Mouse (Mus musculus): ENCODE results near the gene Mcpt2. TPM values are rescaled to one million over a fixed set of nuclear protein-coding genes. Genes with fewer than 3 reads are reported as not detected.

Gene Mcpt2
- polyA plus RNA-seq, 1 experiment from 2014 or later = not detected

- WGBS = 84% methylated on average over 3 of the region's 3 CpGs
- no peak overlapping the region for H3K27ac ChIP-seq
- no peak overlapping the region for H3K4me3 ChIP-seq (replicated peaks)
- no peak for ATAC-seq
- H3K27me3 ChIP-seq = no peaks in the 10 kb centered on the region
- H3K9ac ChIP-seq (replicated peaks) = no peak overlapping the region
- H3K36me3 ChIP-seq = no peaks in the 10 kb centered on the region
- no peaks in the 10 kb centered on the region for H3K9me3 ChIP-seq
- no peaks in the 10 kb centered on the region for H3K4me1 ChIP-seq (replicated peaks)
- H3K4me2 ChIP-seq (replicated peaks) = no peak overlapping the region
These were observed 44.9 kb downstream of the Mcpt2 start for GRCm38 (mm10) chr14:56086711-56087110.

- 79% methylated on average over 2 of the region's 2 CpGs for WGBS
These were observed 51.5 kb downstream of the Mcpt2 start for GRCm38 (mm10) chr14:56093353-56093752.

More at GRCm38 (mm10) chr14:56093353-56093752, 51.5 kb downstream of the Mcpt2 start:
- Histone ChIP-seq H3K27ac (no peak overlapping the region), H3K9me3 (no peaks in the 10 kb centered on the region), H3K36me3 (no peaks in the 10 kb centered on the region), H3K27me3 (no peaks in the 10 kb centered on the region), H3K9ac (replicated peaks) (no peak overlapping the region), H3K4me3 (replicated peaks) (no peak overlapping the region), H3K4me1 (replicated peaks) (no peaks in the 10 kb centered on the region), H3K4me2 (replicated peaks) (no peak overlapping the region)
- ATAC-seq = no peak

Small RNAs within 50 kb of the gene (microRNA-seq; reads per million reads assigned to microRNA genes)
- not detected for gene Mir6949

Other genes with a start within 250 kb of the Mcpt2 start
- gene Nfatc4, start 218.9 kb upstream of the Mcpt2 start, polyA plus RNA-seq (2015; fragmentation: Nextera tagmentation; extraction: Ambion mirVana) = 7.9 and 8.8 TPM in 2 replicates
- 13.4 and 13.5 TPM in 2 replicates for gene Nynrin, start 188.0 kb upstream of the Mcpt2 start, polyA plus RNA-seq (2015; fragmentation: Nextera tagmentation; extraction: Ambion mirVana)
- 0.23 and 0.26 TPM in 2 replicates for gene Cbln3, start 157.6 kb upstream of the Mcpt2 start, polyA plus RNA-seq (2015; fragmentation: Nextera tagmentation; extraction: Ambion mirVana)
- 10.1 and 11.1 TPM in 2 replicates for gene Khnyn, start 157.1 kb upstream of the Mcpt2 start, polyA plus RNA-seq (2015; fragmentation: Nextera tagmentation; extraction: Ambion mirVana)
- 89.4 and 92.5 TPM in 2 replicates for gene Sdr39u1, start 141.7 kb upstream of the Mcpt2 start, polyA plus RNA-seq (2015; fragmentation: Nextera tagmentation; extraction: Ambion mirVana)
- gene Cma1, start 97.4 kb upstream of the Mcpt2 start, polyA plus RNA-seq (2015; fragmentation: Nextera tagmentation; extraction: Ambion mirVana) = not detected in 2 replicates
- gene Cma2, start 91.1 kb upstream of the Mcpt2 start, polyA plus RNA-seq (2015; fragmentation: Nextera tagmentation; extraction: Ambion mirVana) = not detected in 2 replicates
- gene Mcpt1, start 24.1 kb upstream of the Mcpt2 start, polyA plus RNA-seq (2015; fragmentation: Nextera tagmentation; extraction: Ambion mirVana) = not detected in 2 replicates
- gene Mcpt9, start 11.5 kb upstream of the Mcpt2 start, polyA plus RNA-seq (2015; fragmentation: Nextera tagmentation; extraction: Ambion mirVana) = not detected in 2 replicates
- gene Mcpt4, start 20.3 kb downstream of the Mcpt2 start, polyA plus RNA-seq (2015; fragmentation: Nextera tagmentation; extraction: Ambion mirVana) = not detected in 2 replicates
- gene Mcpt8, start 43.2 kb downstream of the Mcpt2 start, polyA plus RNA-seq (2015; fragmentation: Nextera tagmentation; extraction: Ambion mirVana) = not detected in 2 replicates
- not detected in 2 replicates for gene Ctsg, start 60.5 kb downstream of the Mcpt2 start, polyA plus RNA-seq (2015; fragmentation: Nextera tagmentation; extraction: Ambion mirVana)
- not detected in 2 replicates for gene Gzme, start 78.6 kb downstream of the Mcpt2 start, polyA plus RNA-seq (2015; fragmentation: Nextera tagmentation; extraction: Ambion mirVana)
- gene Gzmd, start 90.6 kb downstream of the Mcpt2 start, polyA plus RNA-seq (2015; fragmentation: Nextera tagmentation; extraction: Ambion mirVana) = not detected in 2 replicates
- gene Gzmg, start 117.5 kb downstream of the Mcpt2 start, polyA plus RNA-seq (2015; fragmentation: Nextera tagmentation; extraction: Ambion mirVana) = not detected in 2 replicates
- not detected in 2 replicates for gene Gzmn, start 132.6 kb downstream of the Mcpt2 start, polyA plus RNA-seq (2015; fragmentation: Nextera tagmentation; extraction: Ambion mirVana)
- not detected in 2 replicates for gene Gzmf, start 169.4 kb downstream of the Mcpt2 start, polyA plus RNA-seq (2015; fragmentation: Nextera tagmentation; extraction: Ambion mirVana)
- gene Gzmc, start 192.6 kb downstream of the Mcpt2 start, polyA plus RNA-seq (2015; fragmentation: Nextera tagmentation; extraction: Ambion mirVana) = not detected in 2 replicates
- gene Gzmb, start 220.2 kb downstream of the Mcpt2 start, polyA plus RNA-seq (2015; fragmentation: Nextera tagmentation; extraction: Ambion mirVana) = not detected in 2 replicates

Measured in midbrain, embryonic 13.5 days (tissue).